Mouse (Mus musculus) adrenal gland, postnatal 0 days (tissue): ENCODE measurements around the gene Pop7. TPM values are rescaled to one million over a fixed set of nuclear protein-coding genes. Genes with fewer than 3 reads are reported as not detected.

ENCODE experiments used
- microRNA-seq: library from miRNA; unstranded; fragments of <30 nt; microRNA quantifications from one replicate; pipeline ENCODE4, GENCODE M21; 2016; ENCODE audit warnings: borderline replicate concordance; ENCODE audit not compliant: insufficient number of aligned reads
- polyA plus RNA-seq: library from polyadenylated mRNA; unstranded; fragments of >200 nt; fragmentation: Nextera tagmentation; extraction: Ambion mirVana; gene quantifications from 2 replicates; pipeline ENCODE4 v1.2.1, GENCODE M21; 2015

The Pop7 gene
- polyA plus RNA-seq, result 37.0 and 47.6 TPM in 2 replicates

DNA sequence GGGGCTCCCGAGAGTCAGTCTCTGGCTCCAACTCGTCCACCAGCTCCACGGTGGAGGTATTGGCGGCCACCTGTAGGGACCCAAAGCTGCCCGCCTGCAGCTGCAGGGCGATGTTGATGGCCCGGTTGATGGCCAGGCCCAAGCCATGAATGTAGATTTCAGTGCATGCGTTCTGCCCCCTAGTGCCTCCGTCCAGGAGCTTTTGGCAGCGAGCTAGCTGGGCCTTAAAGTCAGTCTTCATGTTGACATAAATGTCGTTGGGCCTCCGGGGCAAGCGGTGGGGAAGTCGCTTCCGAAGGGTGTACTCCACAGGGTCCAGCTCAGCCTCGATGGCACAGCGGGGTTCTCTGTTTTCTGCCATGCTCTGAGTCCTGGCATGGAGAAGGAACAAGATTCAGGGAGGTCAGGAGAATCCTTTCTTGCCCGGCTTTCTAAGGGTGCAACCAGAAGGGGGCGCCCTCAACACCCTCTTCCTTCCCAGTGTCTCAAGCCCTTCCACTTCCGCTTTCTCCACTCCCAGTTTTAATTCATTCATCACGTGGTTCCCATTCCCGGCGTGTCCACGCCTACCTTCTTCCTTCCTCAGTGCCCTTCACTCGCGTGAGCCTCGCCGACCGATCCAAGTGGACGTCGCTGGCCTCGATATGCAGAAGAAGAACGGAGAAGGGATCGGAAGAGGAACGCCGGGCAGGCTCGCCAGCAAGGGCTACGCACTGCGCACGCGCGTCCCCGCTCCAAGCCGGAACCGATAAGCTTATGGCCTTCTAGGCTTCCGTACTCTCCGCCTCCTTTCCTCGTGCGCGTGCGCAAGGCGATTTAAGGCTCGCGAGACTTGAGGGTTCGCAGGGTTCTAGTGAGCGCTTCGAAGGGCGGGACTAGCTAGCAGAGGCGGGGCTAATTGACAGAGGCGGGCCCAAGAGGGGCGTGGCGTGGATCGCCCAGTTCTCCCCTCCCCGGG is at the start of gene Pop7:
Pop7 (minus strand) TSS at position 810 of the 958 bp plus-strand sequence.

GRCm38 (mm10) chr5:137533117-137533827 is 31.0 kb upstream of the Pop7 start, which contains the start of the genes Epo and Gnb2:
Gene Epo (minus strand): TSS chr5:137533242.
Gene Gnb2 (minus strand): TSS chr5:137533510.

GRCm38 (mm10) chr5:137518436-137518835 is 16.1 kb upstream of the Pop7 start, which contains the start of gene Gigyf1:
Gene Gigyf1 (plus strand): TSS chr5:137518548.

DNA sequence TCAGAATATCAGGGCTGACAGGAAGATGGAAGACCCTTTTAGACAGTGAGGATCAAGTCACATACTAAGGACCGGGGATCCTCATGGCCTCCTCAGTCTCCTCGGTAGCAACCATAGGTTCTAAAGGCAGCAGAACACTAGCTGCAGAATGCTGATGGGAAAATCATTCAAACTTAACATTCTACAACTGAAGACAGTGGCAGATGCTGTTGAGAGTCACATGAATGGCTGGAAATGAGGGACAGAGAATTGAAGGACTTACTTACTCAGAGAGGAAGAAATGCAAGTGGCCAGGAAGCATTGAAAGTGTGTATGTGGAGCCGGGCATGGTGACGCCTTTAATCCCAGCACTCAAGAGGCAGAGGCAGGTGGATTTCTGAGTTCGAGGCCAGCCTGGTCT is 25.4 kb downstream of the Pop7 start, which contains the start of gene Zan:
Zan (minus strand) TSS at position 101 of the 400 bp plus-strand sequence.

Small RNAs within 50 kb of the gene (microRNA-seq; reads per million reads assigned to microRNA genes)
- 1.1 reads per million for gene Mir6418

Other genes with a start within 250 kb of the Pop7 start
- gene Ache, start 215.0 kb downstream of the Pop7 start, polyA plus RNA-seq, result 14.4 and 46.3 TPM in 2 replicates
- gene Ufsp1, start 207.9 kb downstream of the Pop7 start, polyA plus RNA-seq, result 12.2 and 13.2 TPM in 2 replicates
- gene Srrt, start 194.8 kb downstream of the Pop7 start, polyA plus RNA-seq, result 34.8 and 46.7 TPM in 2 replicates
- gene Trip6, start 188.1 kb downstream of the Pop7 start, polyA plus RNA-seq, result 45.2 and 45.4 TPM in 2 replicates
- gene Slc12a9, start 168.9 kb downstream of the Pop7 start, polyA plus RNA-seq, result 7.2 and 11.1 TPM in 2 replicates
- 21.9 and 24.9 TPM in 2 replicates for gene Ephb4, start 152.4 kb downstream of the Pop7 start, polyA plus RNA-seq
- 0.07 and 0.11 TPM in 2 replicates for gene Zan, start 25.5 kb downstream of the Pop7 start, polyA plus RNA-seq
- 7.4 and 11.0 TPM in 2 replicates for gene Gigyf1, start 16.0 kb upstream of the Pop7 start, polyA plus RNA-seq
- gene Epo, start 30.7 kb upstream of the Pop7 start, polyA plus RNA-seq, result not detected in 2 replicates
- 376 and 471 TPM in 2 replicates for gene Gnb2, start 31.0 kb upstream of the Pop7 start, polyA plus RNA-seq
- 12.9 and 24.4 TPM in 2 replicates for gene Actl6b, start 51.0 kb upstream of the Pop7 start, polyA plus RNA-seq
- 5.8 and 6.5 TPM in 2 replicates for gene Tfr2, start 67.3 kb upstream of the Pop7 start, polyA plus RNA-seq
- gene Mospd3, start 98.5 kb upstream of the Pop7 start, polyA plus RNA-seq, result 47.4 and 59.0 TPM in 2 replicates
- 331 and 534 TPM in 2 replicates for gene Pcolce, start 111.3 kb upstream of the Pop7 start, polyA plus RNA-seq
- gene Fbxo24, start 126.5 kb upstream of the Pop7 start, polyA plus RNA-seq, result 0.40 and 0.71 TPM in 2 replicates
- 27.2 and 31.5 TPM in 2 replicates for gene Lrch4, start 126.6 kb upstream of the Pop7 start, polyA plus RNA-seq
- gene Gm20605, start 126.7 kb upstream of the Pop7 start, polyA plus RNA-seq, result 3.2 and 3.4 TPM in 2 replicates
- 2.9 and 5.4 TPM in 2 replicates for gene Sap25, start 138.8 kb upstream of the Pop7 start, polyA plus RNA-seq
- gene Irs3, start 143.2 kb upstream of the Pop7 start, polyA plus RNA-seq, result 0.38 and 0.50 TPM in 2 replicates
- gene Agfg2, start 182.2 kb upstream of the Pop7 start, polyA plus RNA-seq, result 14.8 and 23.8 TPM in 2 replicates
- gene Nyap1, start 239.1 kb upstream of the Pop7 start, polyA plus RNA-seq, result 3.8 and 6.3 TPM in 2 replicates
- gene Tsc22d4, start 243.2 kb upstream of the Pop7 start, polyA plus RNA-seq, result 93.4 and 119 TPM in 2 replicates